Mouse (Mus musculus) stomach, postnatal 0 days (tissue): Measurements from ENCODE around the gene Vdac1. TPM values are rescaled to one million over a fixed set of nuclear protein-coding genes. Genes with fewer than 3 reads are reported as not detected.
A peak's percentile ranks its signal among the peaks of the same experiment; 100 is the strongest.

ENCODE experiments used
- ATAC-seq: fragments of 200-750 bp; cut with Nextera tagmentation; 2 replicates; pipeline ENCODE4 v1.8.0; 2017; ENCODE audit not compliant: low FRiP score, low TSS enrichment
- DNase-seq: peaks from one replicate; pipeline ENCODE4 v3.0.0-alpha.2; 2016; ENCODE audit warnings: low spot score
- H3K27ac ChIP-seq: fragments of 300-500 bp; sonication (generic); replicated peaks from 2 replicates; pipeline ENCODE4 v1.5.1; 2014; ENCODE audit warnings: mild to moderate bottlenecking, control low read depth
- H3K27me3 ChIP-seq: fragments of 300-500 bp; sonication (generic); 2 replicates; pipeline ENCODE4 v1.6.1; 2014; ENCODE audit warnings: low read length; ENCODE audit not compliant: control insufficient read depth, insufficient read depth
- H3K36me3 ChIP-seq: fragments of 300-500 bp; sonication (generic); 2 replicates; pipeline ENCODE4 v1.6.1; 2014; ENCODE audit warnings: low read length, mixed read lengths; ENCODE audit not compliant: control insufficient read depth, insufficient read depth
- H3K4me1 ChIP-seq: fragments of 300-500 bp; sonication (generic); replicated peaks from 2 replicates; pipeline ENCODE4 v1.6.1; 2014; ENCODE audit warnings: antibody characterized with exemption; ENCODE audit not compliant: control insufficient read depth, insufficient read depth
- H3K4me2 ChIP-seq: fragments of 300-500 bp; sonication (generic); replicated peaks from 2 replicates; pipeline ENCODE4 v1.6.1; 2014; ENCODE audit warnings: low read depth, mild to moderate bottlenecking, control low read depth, moderate library complexity
- H3K4me3 ChIP-seq: fragments of 300-500 bp; sonication (generic); 2 replicates; pipeline ENCODE4 v1.5.1; 2014; ENCODE audit warnings: low read depth, low read length, control low read depth
- H3K9ac ChIP-seq: fragments of 300-500 bp; sonication (generic); 2 replicates; pipeline ENCODE4 v1.6.1; 2014; ENCODE audit warnings: mild to moderate bottlenecking, low read length, control low read depth, mixed read lengths
- H3K9me3 ChIP-seq: fragments of 300-500 bp; sonication (generic); 2 replicates; pipeline ENCODE4 v1.6.1; 2016; ENCODE audit warnings: low read length; ENCODE audit not compliant: control insufficient read depth
- CTCF ChIP-seq: IDR thresholded peaks from 2 replicates; pipeline ENCODE4 v1.5.1; 2016; ENCODE audit warnings: antibody characterized with exemption, low read depth, mild to moderate bottlenecking, moderate library complexity
- EP300 ChIP-seq: optimal IDR thresholded peaks from 2 replicates; pipeline ENCODE3; 2016; ENCODE audit warnings: antibody characterized with exemption
- WGBS: fragments of 180-500 bp; shearing (Covaris S2); extraction: QIAGEN DNeasy Blood & Tissue Kit; methylation state at CpG from one replicate; pipeline ENCODE4 v1.1.7; 2014; 5-methylcytosine and 5-hydroxymethylcytosine counted together
- polyA plus RNA-seq: library from polyadenylated mRNA; unstranded; fragments of >200 nt; fragmentation: Nextera tagmentation; extraction: Ambion mirVana; gene quantifications from 2 replicates; pipeline ENCODE4 v1.2.1, GENCODE M21; 2015

Gene Vdac1
- polyA plus RNA-seq, 1 experiment from 2014 or later, result 189 TPM

DNA sequence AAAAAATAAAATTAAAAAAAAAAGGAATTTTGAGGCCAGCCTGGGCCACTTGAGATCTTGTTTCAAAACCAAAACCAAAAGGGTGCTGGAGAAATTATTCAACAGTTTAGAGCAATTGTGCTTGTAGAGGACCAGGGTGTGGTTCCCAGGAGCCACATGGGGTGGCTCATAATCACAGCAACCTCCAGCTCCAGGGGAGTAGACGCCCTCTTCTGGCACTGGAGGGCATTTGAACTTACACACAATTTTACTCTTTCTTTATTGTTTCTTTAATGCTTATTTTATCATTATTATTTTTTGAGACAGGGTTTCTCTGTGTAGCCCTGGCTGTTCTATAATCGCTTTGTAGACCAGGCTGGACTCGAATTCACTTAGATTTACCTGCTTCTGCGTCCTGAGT is 34.7 kb downstream of the Vdac1 start:
- ATAC-seq, result no peak

DNA sequence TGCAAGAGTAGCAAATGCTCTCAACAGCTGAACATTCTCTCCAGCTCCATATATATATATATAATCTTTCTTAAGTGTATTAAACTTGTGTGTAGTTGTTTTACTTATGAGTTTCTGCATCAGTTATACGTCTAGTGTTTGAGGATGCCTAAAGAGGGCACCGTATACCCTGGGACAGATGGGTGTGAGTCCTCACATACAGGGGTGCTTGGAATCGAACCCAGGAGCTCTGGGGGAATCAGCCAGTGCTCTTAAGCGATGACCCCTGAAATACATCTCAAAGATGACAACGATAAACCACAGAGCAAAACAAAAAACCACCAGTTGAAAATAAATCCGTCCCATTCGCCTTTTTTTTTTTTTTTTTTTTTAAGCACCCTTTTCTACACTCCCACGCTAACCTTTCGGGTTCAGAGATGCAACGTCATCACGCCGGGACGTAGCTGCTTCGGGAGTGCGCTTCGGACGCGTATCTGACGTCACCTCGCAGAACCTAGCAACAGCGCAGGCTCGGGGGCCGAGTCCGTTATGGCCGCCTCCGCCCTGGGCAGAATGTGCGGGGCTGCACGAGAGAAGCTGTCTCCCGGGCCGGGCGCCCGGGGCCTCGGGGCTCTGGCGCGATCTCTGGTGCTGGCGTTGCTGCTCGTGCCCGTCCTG is 35.4 kb downstream of the Vdac1 start, which contains the start of gene 9530068E07Rik:
Gene 9530068E07Rik, plus strand, starts transcription at position 489 of the 657 bp plus-strand sequence.
- DNase-seq (peak; percentile 93), ATAC-seq (peak; percentile 94)
- Histone ChIP-seq H3K4me2 (peak within 1 kb of the TSS; percentile 71), H3K36me3 (no peaks in the 10 kb centered on the region), H3K27ac (peak within 1 kb of the TSS; percentile 96), H3K27me3 (no peaks in the 10 kb centered on the region), H3K4me3 (peak within 1 kb of the TSS; percentile 99), H3K9me3 (no peaks in the 10 kb centered on the region), H3K4me1 (no peaks in the 10 kb centered on the region), H3K9ac (peak within 1 kb of the TSS; percentile 93)
- 1% methylated on average over 38 of the region's 38 CpGs for WGBS
- TF ChIP-seq CTCF (no peak), EP300 (no peak)

More for the DNA sequence above, 34.7 kb downstream of the Vdac1 start:
- DNase-seq, result no peak
- Histone ChIP-seq H3K36me3 (no peaks in the 10 kb centered on the region), H3K27me3 (no peaks in the 10 kb centered on the region), H3K9me3 (no peaks in the 10 kb centered on the region), H3K27ac (no peak overlapping the region), H3K4me1 (no peaks in the 10 kb centered on the region), H3K4me3 (no peak overlapping the region), H3K4me2 (no peak overlapping the region), H3K9ac (no peak overlapping the region)
- 29% methylated on average over 4 of the region's 4 CpGs for WGBS
- TF ChIP-seq CTCF (peak; percentile 40), EP300 (no peak)

DNA sequence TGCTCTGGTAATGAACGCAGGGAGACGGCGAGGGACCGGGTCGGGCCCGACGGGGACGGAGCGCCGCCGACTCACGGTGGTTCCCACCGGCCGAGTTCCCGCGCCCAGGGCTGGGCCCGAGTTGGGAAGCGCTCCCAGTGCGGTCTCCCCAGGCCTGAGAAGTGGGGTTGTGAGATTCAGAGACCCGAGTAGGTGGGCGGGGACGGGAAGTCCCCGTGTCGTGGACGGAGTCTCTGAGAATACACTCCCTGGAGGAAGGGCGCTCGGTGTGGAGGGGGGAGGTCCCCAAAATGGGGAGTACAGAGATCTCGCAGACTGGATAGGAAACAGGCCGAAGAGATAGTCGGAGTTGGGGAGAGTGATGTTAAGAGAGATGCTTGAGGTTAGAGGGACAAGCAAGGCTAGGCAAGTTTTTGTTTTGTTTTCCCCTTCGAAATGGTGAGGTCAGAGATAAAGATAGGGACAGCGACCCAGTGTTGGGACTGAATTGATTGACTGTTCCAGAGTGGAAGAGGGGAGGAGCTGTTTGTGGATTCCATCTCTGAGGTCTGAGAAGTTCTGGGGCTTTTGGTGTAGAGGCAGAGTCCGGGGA is 36.0 kb downstream of the Vdac1 start:
- Histone ChIP-seq H3K4me3 (peak overlapping the region; percentile 99), H3K4me1 (no peaks in the 10 kb centered on the region), H3K36me3 (no peaks in the 10 kb centered on the region), H3K27ac (peak overlapping the region; percentile 96), H3K9ac (peak overlapping the region; percentile 93), H3K4me2 (peak overlapping the region; percentile 71), H3K9me3 (no peaks in the 10 kb centered on the region), H3K27me3 (no peaks in the 10 kb centered on the region)
- DNase-seq (no peak), ATAC-seq (peak; percentile 79)
- under 1% methylated on average over 33 of the region's 33 CpGs for WGBS
- TF ChIP-seq EP300 (no peak), CTCF (no peak)

DNA sequence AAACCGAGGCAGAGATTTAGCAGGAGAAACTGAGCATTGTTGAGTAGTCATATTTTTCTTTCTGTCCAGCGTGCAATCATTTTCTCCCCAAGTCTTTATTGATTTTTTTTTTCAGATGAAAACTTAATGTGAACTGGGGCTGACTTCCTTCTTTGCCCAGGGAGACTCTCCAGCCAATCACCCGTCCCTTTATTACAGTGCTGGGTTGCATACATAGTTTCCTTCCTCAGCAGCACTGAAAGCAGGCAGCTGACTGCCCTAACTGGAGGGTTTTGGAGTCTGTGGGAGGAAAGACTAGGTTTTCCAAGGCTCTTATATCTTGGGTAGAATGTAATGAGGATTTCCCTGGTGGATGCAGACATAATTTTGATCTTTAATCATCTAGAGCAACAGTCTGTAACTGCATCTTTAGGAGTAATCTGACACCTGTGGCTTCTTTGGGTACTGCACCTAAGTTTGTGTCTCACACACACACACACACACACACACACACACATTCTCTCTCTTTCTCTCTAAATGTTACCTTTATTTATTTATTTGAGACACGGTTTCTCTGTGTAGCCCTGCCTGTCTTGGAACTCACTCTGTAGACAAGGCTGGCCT is 36.8 kb downstream of the Vdac1 start:
- TF ChIP-seq EP300, result no peak
- TF ChIP-seq CTCF, result peak; percentile 51
- Histone ChIP-seq H3K27ac (no peak overlapping the region; the same call in 1 of the 2 replicates), H3K9ac (no peak overlapping the region; the same call in 1 of the 2 replicates), H3K9me3 (no peaks in the 10 kb centered on the region), H3K36me3 (no peaks in the 10 kb centered on the region), H3K4me3 (peak overlapping the region; percentile 99), H3K4me2 (peak overlapping the region; percentile 71), H3K27me3 (no peaks in the 10 kb centered on the region), H3K4me1 (no peaks in the 10 kb centered on the region)
- WGBS, result 80% methylated on average over 4 of the region's 4 CpGs
- no peak for ATAC-seq
- DNase-seq, result no peak

DNA sequence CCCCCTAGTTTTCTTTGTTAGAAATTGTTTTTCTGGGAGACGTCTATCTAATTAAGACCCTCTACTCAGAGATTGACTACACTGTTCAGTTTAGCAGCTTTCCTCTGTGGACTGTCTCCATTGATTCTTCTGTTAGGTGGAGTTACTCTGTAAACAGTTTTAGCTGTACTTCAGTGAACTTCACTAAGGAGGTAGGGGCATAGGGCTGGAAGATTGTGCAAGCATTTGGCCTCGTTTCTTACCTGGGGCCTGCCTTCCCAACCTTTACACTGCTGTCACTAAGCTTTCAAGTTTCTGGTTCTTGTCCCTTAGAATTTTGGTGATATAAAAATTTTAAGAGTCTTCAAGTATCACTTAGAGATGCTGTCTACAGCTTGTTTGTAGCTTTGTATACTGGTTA is 40.8 kb downstream of the Vdac1 start:
- H3K27ac ChIP-seq, result no peak overlapping the region
- H3K4me3 ChIP-seq, result no peak overlapping the region
- no peaks in the 10 kb centered on the region for H3K27me3 ChIP-seq
- no peak for ATAC-seq
- H3K4me2 ChIP-seq, result no peak overlapping the region
- 49% methylated on average over 2 of the region's 2 CpGs for WGBS
- H3K36me3 ChIP-seq, result 0 out of 2 replicates have a peak, but pooled peaks cover 3% of the 10 kb centered on the region
- TF ChIP-seq CTCF (no peak), EP300 (no peak)
- no peaks in the 10 kb centered on the region for H3K9me3 ChIP-seq
- H3K9ac ChIP-seq, result no peak overlapping the region
- DNase-seq, result no peak
- H3K4me1 ChIP-seq, result no peaks in the 10 kb centered on the region
